Mouse (Mus musculus) yolk sac, embryonic 10.5 days (tissue): ENCODE results near the gene Mcm2.

ENCODE experiments used
- DNase-seq: peaks from one replicate; pipeline ENCODE4 v3.0.0-alpha.2; 2017; ENCODE audit warnings: low spot score

Mcm2 gene

GRCm38 (mm10) chr6:88898534-88899048 is at the start of gene Mcm2:
Gene Mcm2 (minus strand): TSS chr6:88898780.
- DNase-seq: peak; percentile 98

- no peak for DNase-seq
Measured at GRCm38 (mm10) chr6:88947771-88948170, 49.2 kb upstream of the Mcm2 start.

- no peak for DNase-seq
Measured at GRCm38 (mm10) chr6:88946442-88946841, 47.9 kb upstream of the Mcm2 start.

- no peak for DNase-seq
Measured at GRCm38 (mm10) chr6:88943666-88944065, 45.1 kb upstream of the Mcm2 start.

- DNase-seq: no peak
Measured at GRCm38 (mm10) chr6:88942595-88942994, 44.0 kb upstream of the Mcm2 start.

GRCm38 (mm10) chr6:88941628-88942027 is 43.0 kb upstream of the Mcm2 start:
- no peak for DNase-seq

GRCm38 (mm10) chr6:88940090-88940916 is 41.7 kb upstream of the Mcm2 start:
- no peak for DNase-seq

GRCm38 (mm10) chr6:88939281-88940089 is 40.9 kb upstream of the Mcm2 start:
- no peak for DNase-seq

GRCm38 (mm10) chr6:88938664-88939055 is 40.1 kb upstream of the Mcm2 start:
- no peak for DNase-seq

- DNase-seq: no peak
Measured at GRCm38 (mm10) chr6:88937971-88938663, 39.5 kb upstream of the Mcm2 start.

- DNase-seq: no peak
Measured at GRCm38 (mm10) chr6:88937214-88937549, 38.6 kb upstream of the Mcm2 start.

- DNase-seq: no peak
Measured at GRCm38 (mm10) chr6:88936342-88937213, 38.0 kb upstream of the Mcm2 start.

- DNase-seq: no peak
Measured at GRCm38 (mm10) chr6:88935735-88936276, 37.2 kb upstream of the Mcm2 start.

- no peak for DNase-seq
Measured at GRCm38 (mm10) chr6:88934816-88935215, 36.2 kb upstream of the Mcm2 start.

GRCm38 (mm10) chr6:88934132-88934531 is 35.6 kb upstream of the Mcm2 start:
- no peak for DNase-seq

GRCm38 (mm10) chr6:88931449-88931848 is 32.9 kb upstream of the Mcm2 start:
- no peak for DNase-seq

- no peak for DNase-seq
Measured at GRCm38 (mm10) chr6:88930049-88930448, 31.5 kb upstream of the Mcm2 start.

- no peak for DNase-seq
Measured at GRCm38 (mm10) chr6:88929451-88929850, 30.9 kb upstream of the Mcm2 start.

GRCm38 (mm10) chr6:88928576-88928975 is 30.0 kb upstream of the Mcm2 start:
- DNase-seq: no peak

- no peak for DNase-seq
Measured at GRCm38 (mm10) chr6:88928026-88928425, 29.4 kb upstream of the Mcm2 start.

- peak; percentile 58 for DNase-seq
Measured at GRCm38 (mm10) chr6:88927595-88927994, 29.0 kb upstream of the Mcm2 start.
